11 mouse cellular contexts compared by ENCODE assay signal in the genomic region with DNA sequence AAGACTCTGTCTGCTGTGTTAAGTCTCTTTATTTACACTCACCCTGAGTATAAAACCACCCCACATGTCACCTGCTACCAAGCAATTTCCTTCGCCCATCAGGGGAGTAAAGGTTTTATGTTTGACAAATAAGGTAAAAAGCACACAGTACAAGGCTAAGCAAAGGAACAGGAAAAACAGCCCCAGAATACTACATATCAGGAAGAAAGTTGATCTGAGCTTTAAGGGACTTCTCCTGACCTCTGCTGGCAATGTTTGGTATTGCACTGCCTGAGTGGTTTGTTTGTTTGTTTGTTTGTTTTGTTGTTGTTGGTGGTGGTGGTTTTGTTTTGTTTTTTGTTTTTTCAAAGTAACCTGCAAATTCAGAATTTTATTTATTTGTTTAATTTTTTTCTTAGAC. TPM values are rescaled to one million over a fixed set of nuclear protein-coding genes. Genes with fewer than 3 reads are reported as not detected.
DNase-seq lines count a peak whose midpoint lies in the region; ATAC-seq and TF ChIP-seq lines count a peak whose summit lies in the region.
"Had no signal": no experiment of that assay in that cellular context is flagged by ENCODE, and none has a peak within 500 bp of the region (broad histone marks: within the 10 kb centered on the region; RNA-seq: fewer than 3 reads in every experiment).

No protein-coding gene starts in this region.

- WGBS in kidney, adult 2 months: 26% methylated on average over 1 of the region's 1 CpGs
- WGBS in large intestine, adult 2 months: 16% methylated on average over 1 of the region's 1 CpGs

- H3K4me1 ChIP-seq in kidney, adult 2 months (ENCODE audit: control insufficient read depth, insufficient read depth, low read length): peaks cover 12% of the 10 kb centered on the region
- H3K4me1 ChIP-seq in G1E (ENCODE audit: insufficient read depth, low read depth, low read length): peaks cover 59% of the 10 kb centered on the region
- H3K4me1 ChIP-seq: stomach, embryonic 15.5 days had no signal

- H3ac ChIP-seq in C2C12 (ENCODE audit: control insufficient read depth, insufficient read length, low read depth): no peak overlapping the region

- H3K27ac ChIP-seq in kidney, adult 2 months (ENCODE audit: insufficient read depth, low read depth, low read length): no peak overlapping the region
- H3K27ac ChIP-seq: stomach, embryonic 15.5 days had no signal

- H3K79me2 ChIP-seq in C2C12 (ENCODE audit: control insufficient read depth, insufficient read depth): no peaks in the 10 kb centered on the region

- TF ChIP-seq CTCF in kidney, adult 2 months (conservative IDR thresholded peaks at IDR 0.05; ENCODE audit: insufficient read depth, insufficient read length, low read depth, low read length): peak; percentile 38
- peak; percentile 7 for TF ChIP-seq CTCF in C2C12 (IDR thresholded peaks at IDR 0.05; ENCODE audit: control insufficient read depth, insufficient read depth, insufficient read length)
- TF ChIP-seq CTCF in G1E (IDR thresholded peaks at IDR 0.05; ENCODE audit: low read depth, low read length): peak; percentile 90

- H3K4me3 ChIP-seq in kidney, adult 2 months (ENCODE audit: insufficient read depth, low read depth, low read length): no peak overlapping the region
- H3K4me3 ChIP-seq in C2C12 (ENCODE audit: insufficient read depth, poor library complexity, severe bottlenecking) (no peak overlapping the region), G1E (ENCODE audit: low read depth, low read length) (no peak overlapping the region)
- H3K4me3 ChIP-seq: stomach, embryonic 15.5 days had no signal

- no peak for TF ChIP-seq POLR2A in kidney, adult 2 months (IDR thresholded peaks at IDR 0.05; ENCODE audit: low read depth, low read length)

- H3K27me3 ChIP-seq in kidney, adult 2 months (replicated peaks; ENCODE audit: control insufficient read depth, insufficient read depth, low read length): no peaks in the 10 kb centered on the region
- H3K27me3 ChIP-seq in C2C12 (ENCODE audit: control insufficient read depth, insufficient read depth, insufficient read length): no peaks in the 10 kb centered on the region
- peaks cover 13% of the 10 kb centered on the region for H3K27me3 ChIP-seq in G1E (ENCODE audit: insufficient read depth, low read length)
- H3K27me3 ChIP-seq: stomach, embryonic 15.5 days had no signal

- ATAC-seq in G1E (ENCODE audit: extremely low read depth, insufficient number of reproducible peaks, low FRiP score, poor library complexity, severe bottlenecking): no peak

- no peaks in the 10 kb centered on the region for H3K36me3 ChIP-seq in kidney, adult 2 months (ENCODE audit: control insufficient read depth, insufficient read depth, low read length)
- H3K36me3 ChIP-seq in C2C12 (ENCODE audit: control insufficient read depth, insufficient read depth) (no peaks in the 10 kb centered on the region), G1E (replicated peaks) (no peaks in the 10 kb centered on the region)
- H3K36me3 ChIP-seq: stomach, embryonic 15.5 days had no signal

- H3K9me3 ChIP-seq in G1E (replicated peaks): no peaks in the 10 kb centered on the region
- H3K9me3 ChIP-seq: stomach, embryonic 15.5 days had no signal

- no peaks in the 10 kb centered on the region for H3K79me3 ChIP-seq in C2C12 (ENCODE audit: low read depth)

- peak; percentile 64 for DNase-seq in kidney, adult 2 months
- DNase-seq in kidney, adult 11 months: no peak
- DNase-seq in G1E (ENCODE audit: low spot score): no peak
- DNase-seq in cerebellum, postnatal 4 days (ENCODE audit: low spot score in 2 of 2): peak; percentile 35 to 50
- DNase-seq in large intestine, adult 2 months (ENCODE audit: low read depth, low spot score): peak; percentile 62
- peak; percentile 50 for DNase-seq in retina, adult 2 months (ENCODE audit: low read depth, low spot score)
- DNase-seq in urinary bladder, adult 18-20 months (ENCODE audit: low spot score in 2 of 2): no peak

TF ChIP-seq in C2C12, 6 proteins besides CTCF, POLR2A, EP300 and RAD21:
- TF ChIP-seq CEBPB (IDR thresholded peaks at IDR 0.05; ENCODE audit: low read depth) (no peak), FOSL1 (IDR thresholded peaks at IDR 0.05; ENCODE audit: insufficient read depth, low read length, poor library complexity, severe bottlenecking) (no peak), USF1 (IDR thresholded peaks at IDR 0.05; ENCODE audit: low read depth) (no peak), MAX (IDR thresholded peaks at IDR 0.05) (no peak)

RNA-seq across cellular contexts. Expression of gene Gm9964, which starts 0.5 kb away (rescaled TPM):
- not detected in 2 replicates for polyA plus RNA-seq in kidney, adult 2 months (2012; rRNA removed)
- polyA plus RNA-seq in C2C12 (2012; fragmentation: generic; extraction: Trizol) (not detected), G1E (2012) (not detected in 2 replicates)
- total RNA-seq in G1E (2014; fragmentation: Nextera tagmentation) (not detected in 2 replicates), G1E (2017) (0.16 TPM in 1 of 2 replicates, not detected in the other)
- polyA plus RNA-seq in large intestine, adult 2 months (2012; rRNA removed): not detected in 2 replicates
- polyA plus RNA-seq: frontal cortex, adult 2 months; liver, embryonic 16.5 days had no signal

RNA-seq across cellular contexts. Expression of gene Wsb1, which starts 41.7 kb away (rescaled TPM):
- 59.3 and 72.3 TPM in 2 replicates for polyA plus RNA-seq in kidney, adult 2 months (2012; rRNA removed)
- 38.5 TPM for polyA plus RNA-seq in C2C12 (2012; fragmentation: generic; extraction: Trizol)
- total RNA-seq in G1E (2014; fragmentation: Nextera tagmentation): 284 and 345 TPM in 2 replicates
- total RNA-seq in G1E (2017): 148 and 158 TPM in 2 replicates
- 66.7 and 80.0 TPM in 2 replicates for polyA plus RNA-seq in G1E (2012)
- 41.8 and 58.0 TPM in 2 replicates for polyA plus RNA-seq in large intestine, adult 2 months (2012; rRNA removed)

RNA-seq across cellular contexts. Expression of gene Nf1, which starts 43.3 kb away (rescaled TPM):
- 10.2 TPM in 2 replicates for polyA plus RNA-seq in kidney, adult 2 months (2012; rRNA removed)
- 8.0 TPM for polyA plus RNA-seq in C2C12 (2012; fragmentation: generic; extraction: Trizol)
- total RNA-seq in G1E (2014; fragmentation: Nextera tagmentation): 78.0 and 84.6 TPM in 2 replicates
- 25.7 and 27.0 TPM in 2 replicates for total RNA-seq in G1E (2017)
- 7.1 and 7.8 TPM in 2 replicates for polyA plus RNA-seq in G1E (2012)
- 5.3 and 9.2 TPM in 2 replicates for polyA plus RNA-seq in large intestine, adult 2 months (2012; rRNA removed)

Comparison
In these comparisons a context has a peak if more than half of its experiments do, and no peak if none do; other contexts are left out.
1. DNase-seq: peak in kidney, adult 2 months (single experiment), cerebellum, postnatal 4 days (2 of 2), large intestine, adult 2 months (single experiment) and retina, adult 2 months (single experiment); none in kidney, adult 11 months (single experiment), G1E (single experiment) and urinary bladder, adult 18-20 months (0 of 2).
2. CTCF ChIP-seq: peak in every context shown above with its lines; median percentile 90 in G1E; 38 in kidney, adult 2 months; 7 in C2C12.